16 mouse cellular contexts compared by ENCODE assay signal in genomic region chr14:23966471-23966870, GRCm38 (mm10). TPM values are rescaled to one million over a fixed set of nuclear protein-coding genes. Genes with fewer than 3 reads are reported as not detected.
DNase-seq lines count a peak whose midpoint lies in the region.
"Had no signal": no experiment of that assay in that cellular context is flagged by ENCODE, and none has a peak within 500 bp of the region (broad histone marks: within the 10 kb centered on the region; RNA-seq: fewer than 3 reads in every experiment).

No protein-coding gene starts in this region.

- peak; percentile 39 for DNase-seq in layer of hippocampus, adult 9-11 months
- no peak for DNase-seq in layer of hippocampus, postnatal 10 days (ENCODE audit: low spot score in 2 of 2)
- peak; percentile 61 to 78 for DNase-seq in frontal cortex, postnatal 36 days (ENCODE audit: low spot score in 2 of 2)
- peak; percentile 55 to 70 for DNase-seq in left cerebral cortex, adult 9 months (ENCODE audit: low spot score in 2 of 2)
- DNase-seq in right cerebral cortex, postnatal 36 days (ENCODE audit: low spot score in 2 of 2) = peak; percentile 61 to 74
- no peak for DNase-seq in thymus, postnatal 0 days (ENCODE audit: low spot score)
- DNase-seq in lung, postnatal 10 days = no peak
- DNase-seq: cerebellum, postnatal 10 days; gastrocnemius, postnatal 25 days; heart, postnatal 10 days; kidney, adult 2 months; kidney, postnatal 10 days; liver, embryonic 13.5 days; thymus, postnatal 36 days had no signal

RNA-seq across cellular contexts. Expression of gene Kcnma1, which starts 47.8 kb away (rescaled TPM):
- total RNA-seq in layer of hippocampus, postnatal 10 days (2021) = 100 to 1,000 TPM; 119 to 120 TPM
- polyA plus RNA-seq in thymus, postnatal 0 days (2015; fragmentation: Nextera tagmentation; extraction: Ambion mirVana) = 2.4 TPM in 2 replicates
- total RNA-seq: megakaryocyte progenitor cell, adult 5-6 weeks; monocyte, adult 5-6 weeks had no signal

Comparison
In these comparisons a context has a peak if more than half of its experiments do, and no peak if none do; other contexts are left out.
1. DNase-seq: peak in layer of hippocampus, adult 9-11 months (single experiment), frontal cortex, postnatal 36 days (2 of 2), left cerebral cortex, adult 9 months (2 of 2) and right cerebral cortex, postnatal 36 days (2 of 2); none in layer of hippocampus, postnatal 10 days (0 of 2), thymus, postnatal 0 days (single experiment) and lung, postnatal 10 days (single experiment).